Mouse (Mus musculus) mesoderm, embryonic 11.5 days (tissue): ENCODE data around the gene Suds3.

ENCODE experiments used
- DNase-seq: peaks from one replicate; pipeline ENCODE4 v3.0.0-alpha.2; 2012; ENCODE audit warnings: low read depth, low spot score

Suds3 gene

GRCm38 (mm10) chr5:117049940-117050339 lies 66.0 kb downstream of the Suds3 start:
- no peak for DNase-seq

DNA sequence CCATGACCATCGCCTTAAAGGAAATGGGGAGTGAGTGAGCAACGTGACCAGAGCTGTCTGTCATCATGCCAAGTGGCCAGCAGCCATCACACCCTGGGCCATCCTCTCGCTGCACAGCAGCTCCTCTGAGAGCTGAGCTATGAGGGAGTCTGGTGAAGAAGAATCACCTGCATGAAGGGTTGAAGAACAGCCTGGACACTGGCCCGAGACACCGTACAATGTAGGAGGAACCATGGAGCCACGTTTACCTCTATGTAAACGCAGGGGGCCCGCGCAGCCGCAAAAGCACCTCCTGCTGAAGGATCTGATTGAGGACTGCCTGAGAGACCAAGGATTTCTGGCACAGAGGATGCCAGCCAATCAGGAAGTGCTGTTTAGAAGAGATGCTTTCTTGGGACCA lies 70.8 kb downstream of the Suds3 start:
- DNase-seq = no peak

DNA sequence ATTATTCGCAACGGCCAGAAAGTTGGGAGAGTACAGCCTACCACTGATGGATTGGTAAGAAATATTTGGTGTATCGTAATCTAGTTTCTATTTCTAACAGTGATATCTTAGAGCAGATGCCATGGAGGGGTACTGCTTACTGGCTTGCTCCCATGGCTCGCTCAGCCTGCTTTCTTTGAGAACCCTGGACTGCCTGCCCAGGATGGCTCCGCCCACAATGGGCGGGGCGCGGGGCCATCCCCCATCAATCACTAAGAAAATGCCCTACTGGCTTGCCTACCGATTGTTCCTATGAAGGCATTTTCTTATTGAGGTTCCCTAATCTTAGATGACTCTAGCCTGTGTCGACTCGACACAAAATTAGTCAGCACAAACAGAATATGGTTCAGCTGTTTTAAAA lies 73.3 kb downstream of the Suds3 start:
- DNase-seq = no peak
